Comparison of ENCODE assay signal across 8 mouse cellular contexts in genomic region chr10:59978873-59979743, GRCm38 (mm10). TPM values are rescaled to one million over a fixed set of nuclear protein-coding genes. Genes with fewer than 3 reads are reported as not detected.
A peak's percentile ranks its signal among the peaks of the same experiment; 100 is the strongest.
DNase-seq lines count a peak whose midpoint lies in the region; ATAC-seq and TF ChIP-seq lines count a peak whose summit lies in the region.

No protein-coding gene starts in this region.

- peak; percentile 17; the same call in 1 of the 2 replicates for TF ChIP-seq CTCF in kidney, postnatal 0 days (IDR thresholded peaks at IDR 0.05; ENCODE audit: low read depth)

- peak; percentile 46 for DNase-seq in right cerebral cortex, adult 18-20 months
- no peak for DNase-seq in right cerebral cortex, adult 2 months (ENCODE audit: low spot score in 2 of 2)
- DNase-seq in kidney, postnatal 0 days (ENCODE audit: low spot score), result peak; percentile 92
- peak; percentile 90 for DNase-seq in testis, postnatal 10 days (ENCODE audit: low spot score)
- DNase-seq in T-cell, adult 2 months (ENCODE audit: low spot score), result no peak

- H3K9me3 ChIP-seq in heart, embryonic 16.5 days (replicated peaks; ENCODE audit: control insufficient read depth, low read length), result no peaks in the 10 kb centered on the region
- H3K9me3 ChIP-seq in kidney, postnatal 0 days (replicated peaks; ENCODE audit: low read length), result no peaks in the 10 kb centered on the region

- peaks cover 60% of the 10 kb centered on the region for H3K4me1 ChIP-seq in heart, embryonic 16.5 days (ENCODE audit: control insufficient read depth, insufficient read depth, low read length)
- peaks cover 23% of the 10 kb centered on the region for H3K4me1 ChIP-seq in kidney, postnatal 0 days (replicated peaks; ENCODE audit: insufficient read depth, low read length)

- no peak overlapping the region for H3K4me2 ChIP-seq in heart, embryonic 16.5 days (ENCODE audit: low read depth, low read length)
- H3K4me2 ChIP-seq in kidney, postnatal 0 days (ENCODE audit: low read length), result no peak overlapping the region

- H3K4me3 ChIP-seq in heart, embryonic 16.5 days (ENCODE audit: low read length), result no peak overlapping the region
- H3K4me3 ChIP-seq in kidney, postnatal 0 days (replicated peaks; ENCODE audit: low read depth, low read length), result no peak overlapping the region

- peak overlapping the region; percentile 47 for H3K9ac ChIP-seq in heart, embryonic 16.5 days (ENCODE audit: low read length)
- no peak overlapping the region for H3K9ac ChIP-seq in kidney, postnatal 0 days (ENCODE audit: low read depth, low read length)

- no peaks in the 10 kb centered on the region for H3K27me3 ChIP-seq in heart, embryonic 16.5 days (ENCODE audit: control insufficient read depth, insufficient read depth, low read length)
- H3K27me3 ChIP-seq in kidney, postnatal 0 days (ENCODE audit: insufficient read depth, low read length), result no peaks in the 10 kb centered on the region

- H3K27ac ChIP-seq in heart, embryonic 16.5 days (ENCODE audit: low read length), result peak overlapping the region; percentile 81
- peak overlapping the region; percentile 47; the same call in 1 of the 2 replicates for H3K27ac ChIP-seq in kidney, postnatal 0 days

- no peaks in the 10 kb centered on the region for H3K36me3 ChIP-seq in heart, embryonic 16.5 days (ENCODE audit: control insufficient read depth, insufficient read depth)
- no peaks in the 10 kb centered on the region for H3K36me3 ChIP-seq in kidney, postnatal 0 days (ENCODE audit: insufficient read depth, low read length)

- ATAC-seq in erythroblast, adult 5-6 weeks (replicated peaks; ENCODE audit: low FRiP score, poor library complexity, severe bottlenecking), result 0 out of 2 replicates have a peak, but pooled peaks have one; percentile 27
- peak; percentile 57 for ATAC-seq in heart, embryonic 16.5 days (replicated peaks; ENCODE audit: extremely low read depth, insufficient read depth, low FRiP score)
- no peak for ATAC-seq in kidney, postnatal 0 days (replicated peaks; ENCODE audit: low FRiP score, low read depth)
- ATAC-seq in megakaryocyte-erythroid progenitor cell, adult 5-6 weeks (replicated peaks; ENCODE audit: low FRiP score, low TSS enrichment, poor library complexity, severe bottlenecking), result peak; percentile 68

- WGBS in heart, embryonic 16.5 days, result 32% methylated on average over 11 of the region's 11 CpGs
- WGBS in kidney, postnatal 0 days, result 23% methylated on average over 11 of the region's 11 CpGs

RNA-seq across cellular contexts. Expression of gene Ascc1, which starts 23.5 kb away (rescaled TPM):
- total RNA-seq in erythroblast, adult 5-6 weeks (2015; ENCODE audit: low replicate concordance), result 11.3 and 13.1 TPM in 2 replicates
- total RNA-seq in erythroblast, adult 5-6 weeks (2017; ENCODE audit: low replicate concordance), result 9.6 and 10.0 TPM in 2 replicates
- polyA plus RNA-seq in heart, embryonic 16.5 days (2015; fragmentation: Nextera tagmentation; extraction: Ambion mirVana), result 41.9 and 44.1 TPM in 2 replicates
- polyA plus RNA-seq in kidney, postnatal 0 days (2015; fragmentation: Nextera tagmentation; extraction: Ambion mirVana), result 57.8 and 64.1 TPM in 2 replicates
- total RNA-seq in megakaryocyte-erythroid progenitor cell, adult 5-6 weeks (2014; fragmentation: Nextera tagmentation), result 30.8 and 36.1 TPM in 2 replicates
- total RNA-seq in megakaryocyte-erythroid progenitor cell, adult 5-6 weeks (2017), result 34.3 and 34.7 TPM in 2 replicates

RNA-seq across cellular contexts. Expression of gene Anapc16, which starts 23.8 kb away (rescaled TPM):
- 16.3 and 21.3 TPM in 2 replicates for total RNA-seq in erythroblast, adult 5-6 weeks (2015; ENCODE audit: low replicate concordance)
- total RNA-seq in erythroblast, adult 5-6 weeks (2017; ENCODE audit: low replicate concordance), result 23.4 and 27.5 TPM in 2 replicates
- 89.3 and 90.1 TPM in 2 replicates for polyA plus RNA-seq in heart, embryonic 16.5 days (2015; fragmentation: Nextera tagmentation; extraction: Ambion mirVana)
- polyA plus RNA-seq in kidney, postnatal 0 days (2015; fragmentation: Nextera tagmentation; extraction: Ambion mirVana), result 103 and 106 TPM in 2 replicates
- 59.5 and 72.3 TPM in 2 replicates for total RNA-seq in megakaryocyte-erythroid progenitor cell, adult 5-6 weeks (2014; fragmentation: Nextera tagmentation)
- total RNA-seq in megakaryocyte-erythroid progenitor cell, adult 5-6 weeks (2017), result 42.1 and 43.2 TPM in 2 replicates

RNA-seq across cellular contexts. Expression of gene Ddit4, which starts 27.5 kb away (rescaled TPM):
- total RNA-seq in erythroblast, adult 5-6 weeks (2015; ENCODE audit: low replicate concordance), result 1.7 TPM in 1 of 2 replicates, not detected in the other
- 0.17 and 0.84 TPM in 2 replicates for total RNA-seq in erythroblast, adult 5-6 weeks (2017; ENCODE audit: low replicate concordance)
- polyA plus RNA-seq in heart, embryonic 16.5 days (2015; fragmentation: Nextera tagmentation; extraction: Ambion mirVana), result 29.0 and 31.9 TPM in 2 replicates
- polyA plus RNA-seq in kidney, postnatal 0 days (2015; fragmentation: Nextera tagmentation; extraction: Ambion mirVana), result 23.0 and 24.0 TPM in 2 replicates
- total RNA-seq in megakaryocyte-erythroid progenitor cell, adult 5-6 weeks (2014; fragmentation: Nextera tagmentation), result 2.0 and 3.0 TPM in 2 replicates
- total RNA-seq in megakaryocyte-erythroid progenitor cell, adult 5-6 weeks (2017), result 2.0 and 4.4 TPM in 2 replicates

Comparison
In these comparisons a context has a peak if more than half of its experiments do, and no peak if none do; other contexts are left out.
1. DNase-seq: peak in right cerebral cortex, adult 18-20 months (single experiment), kidney, postnatal 0 days (single experiment) and testis, postnatal 10 days (single experiment); none in right cerebral cortex, adult 2 months (0 of 2) and T-cell, adult 2 months (single experiment).